Mouse (Mus musculus): Measurements from ENCODE around the gene Ralgds. TPM values are rescaled to one million over a fixed set of nuclear protein-coding genes. Genes with fewer than 3 reads are reported as not detected.

Gene Ralgds
- polyA plus RNA-seq (2012; rRNA removed): 36.6 and 43.4 TPM in 2 replicates

- no peak for TF ChIP-seq POLR2A (IDR thresholded peaks at IDR 0.05; ENCODE audit: low read depth, low read length)
- TF ChIP-seq CTCF (IDR thresholded peaks at IDR 0.05; ENCODE audit: extremely low read depth, insufficient read depth, insufficient read length, insufficient replicate concordance): no peak
- Histone ChIP-seq H3K36me3 (ENCODE audit: control insufficient read depth, insufficient read depth, low read length) (no peaks in the 10 kb centered on the region), H3K27ac (ENCODE audit: insufficient read depth, low read length) (no peak within 1 kb of the TSS; the same call in 1 of the 2 replicates), H3K27me3 (ENCODE audit: control insufficient read depth, insufficient read depth, low read length) (no peaks in the 10 kb centered on the region), H3K4me1 (ENCODE audit: control insufficient read depth, insufficient read depth, insufficient read length) (peaks cover 26% of the 10 kb centered on the region; the same call in 1 of the 2 replicates), H3K4me3 (ENCODE audit: extremely low read depth, insufficient read depth, insufficient read length) (peak within 1 kb of the TSS; percentile 62)
- under 1% methylated on average over 62 of the region's 71 CpGs for WGBS
- DNase-seq (ENCODE audit: low read depth in 1 of 2, low spot score in 2 of 2): peak in 1 of 2 experiments; percentile 54
These were observed at the start of gene Ralgds for GRCm38 (mm10) chr2:28512798-28513401. Gene Ralgds, plus strand, starts transcription at chr2:28513125.

- H3K27ac ChIP-seq (ENCODE audit: insufficient read depth, low read length): no peak overlapping the region
- TF ChIP-seq POLR2A (IDR thresholded peaks at IDR 0.05; ENCODE audit: low read depth, low read length) (no peak), CTCF (IDR thresholded peaks at IDR 0.05; ENCODE audit: extremely low read depth, insufficient read depth, insufficient read length, insufficient replicate concordance) (peak; percentile 49; the same call in 1 of the 2 replicates)
- H3K4me1 ChIP-seq (ENCODE audit: control insufficient read depth, insufficient read depth, insufficient read length): peaks cover 6% of the 10 kb centered on the region; the same call in 1 of the 2 replicates
- WGBS: 72% methylated on average over 3 of the region's 3 CpGs
- no peaks in the 10 kb centered on the region for H3K27me3 ChIP-seq (ENCODE audit: control insufficient read depth, insufficient read depth, low read length)
- no peak overlapping the region for H3K4me3 ChIP-seq (ENCODE audit: extremely low read depth, insufficient read depth, insufficient read length)
- DNase-seq (ENCODE audit: low read depth in 1 of 2, low spot score in 2 of 2): peak; percentile 47 to 63
- H3K36me3 ChIP-seq (ENCODE audit: control insufficient read depth, insufficient read depth, low read length): no peaks in the 10 kb centered on the region
These were observed 49.0 kb upstream of the Ralgds start for GRCm38 (mm10) chr2:28463919-28464318.

DNA sequence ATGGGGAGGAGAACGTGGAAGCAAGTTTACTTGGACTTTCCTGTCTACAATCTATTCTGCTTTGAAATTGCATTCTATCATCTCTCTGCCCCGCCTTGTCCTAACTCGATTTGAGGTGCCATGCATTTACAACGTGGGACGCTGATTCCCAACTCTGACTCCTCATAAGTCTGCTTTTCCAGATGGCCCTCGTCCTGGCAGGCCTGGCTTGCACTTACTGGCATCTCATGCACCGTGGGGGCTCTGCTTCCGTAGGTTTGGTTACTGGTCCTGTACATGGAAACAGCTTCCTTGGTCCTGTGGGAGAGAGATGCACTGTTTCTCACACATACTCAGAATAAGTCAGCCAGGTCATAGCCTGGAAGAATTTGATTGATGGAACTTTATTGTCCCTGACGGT is 48.0 kb upstream of the Ralgds start:
- Histone ChIP-seq H3K4me1 (ENCODE audit: control insufficient read depth, insufficient read depth, insufficient read length) (peaks cover 6% of the 10 kb centered on the region; the same call in 1 of the 2 replicates), H3K27me3 (ENCODE audit: control insufficient read depth, insufficient read depth, low read length) (no peaks in the 10 kb centered on the region), H3K27ac (ENCODE audit: insufficient read depth, low read length) (no peak overlapping the region), H3K4me3 (ENCODE audit: extremely low read depth, insufficient read depth, insufficient read length) (no peak overlapping the region), H3K36me3 (ENCODE audit: control insufficient read depth, insufficient read depth, low read length) (peaks cover 6% of the 10 kb centered on the region)
- TF ChIP-seq POLR2A (IDR thresholded peaks at IDR 0.05; ENCODE audit: low read depth, low read length) (no peak), CTCF (IDR thresholded peaks at IDR 0.05; ENCODE audit: extremely low read depth, insufficient read depth, insufficient read length, insufficient replicate concordance) (no peak)
- no peak for DNase-seq (ENCODE audit: low read depth in 1 of 2, low spot score in 2 of 2)
- WGBS: 85% methylated on average over 9 of the region's 9 CpGs

- peaks cover 8% of the 10 kb centered on the region for H3K36me3 ChIP-seq (ENCODE audit: control insufficient read depth, insufficient read depth, low read length)
- H3K27ac ChIP-seq (ENCODE audit: insufficient read depth, low read length): no peak within 1 kb of the TSS
- no peak within 1 kb of the TSS for H3K4me3 ChIP-seq (ENCODE audit: extremely low read depth, insufficient read depth, insufficient read length)
- 5% methylated on average over 25 of the region's 25 CpGs for WGBS
- peaks cover 6% of the 10 kb centered on the region; the same call in 1 of the 2 replicates for H3K4me1 ChIP-seq (ENCODE audit: control insufficient read depth, insufficient read depth, insufficient read length)
- H3K27me3 ChIP-seq (ENCODE audit: control insufficient read depth, insufficient read depth, low read length): no peaks in the 10 kb centered on the region
- peak; percentile 19 to 50 for DNase-seq (ENCODE audit: low read depth in 1 of 2, low spot score in 2 of 2)
- TF ChIP-seq CTCF (IDR thresholded peaks at IDR 0.05; ENCODE audit: extremely low read depth, insufficient read depth, insufficient read length, insufficient replicate concordance) (no peak), POLR2A (IDR thresholded peaks at IDR 0.05; ENCODE audit: low read depth, low read length) (no peak)
These were observed 46.9 kb upstream of the Ralgds start, which contains the start of gene 1700007K13Rik for GRCm38 (mm10) chr2:28465836-28466518. Gene 1700007K13Rik, minus strand, starts transcription at chr2:28466332.

DNA sequence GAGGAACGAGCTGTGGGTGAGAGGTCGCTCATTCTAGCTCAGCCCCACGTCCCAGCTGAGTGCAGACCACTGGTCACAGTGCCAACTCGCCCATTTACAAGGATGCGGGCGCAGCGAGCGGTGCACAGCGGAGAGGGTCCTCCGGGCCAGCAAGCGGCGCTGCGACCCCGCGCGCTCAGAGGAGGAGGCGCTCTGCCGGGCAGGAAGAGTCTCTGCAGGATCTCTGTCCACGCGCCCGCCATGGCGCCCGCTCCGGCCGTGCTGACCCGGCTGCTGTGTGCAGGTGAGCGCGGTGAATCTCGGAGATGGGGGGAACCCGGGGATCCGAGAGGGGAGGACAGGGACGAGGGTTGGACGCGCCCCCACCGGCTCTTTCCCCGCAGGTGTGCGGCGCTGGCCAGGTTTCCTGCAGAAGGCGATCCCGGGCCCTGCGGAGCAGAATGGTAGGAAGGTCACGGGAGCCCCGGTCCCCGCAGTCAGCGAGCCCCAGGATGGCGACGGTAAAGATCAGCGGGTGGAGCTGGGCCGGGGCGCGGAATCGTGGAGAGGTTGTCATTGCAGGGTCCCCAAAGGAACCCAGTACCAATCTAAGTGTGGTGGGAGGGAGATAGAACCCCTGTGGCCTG is 45.0 kb upstream of the Ralgds start, which contains the start of gene Mrps2:
Gene Mrps2 (plus strand): TSS at position 207 of the 626 bp plus-strand sequence.
- H3K4me1 ChIP-seq (ENCODE audit: control insufficient read depth, insufficient read depth, insufficient read length): peaks cover 6% of the 10 kb centered on the region; the same call in 1 of the 2 replicates
- H3K4me3 ChIP-seq (ENCODE audit: extremely low read depth, insufficient read depth, insufficient read length): peak within 1 kb of the TSS; percentile 83
- peak; percentile 85; the same call in 1 of the 2 replicates for TF ChIP-seq CTCF (IDR thresholded peaks at IDR 0.05; ENCODE audit: extremely low read depth, insufficient read depth, insufficient read length, insufficient replicate concordance)
- peak; percentile 42; the same call in 1 of the 2 replicates for TF ChIP-seq POLR2A (IDR thresholded peaks at IDR 0.05; ENCODE audit: low read depth, low read length)
- H3K27ac ChIP-seq (ENCODE audit: insufficient read depth, low read length): no peak within 1 kb of the TSS
- WGBS: under 1% methylated on average over 52 of the region's 52 CpGs
- no peaks in the 10 kb centered on the region for H3K27me3 ChIP-seq (ENCODE audit: control insufficient read depth, insufficient read depth, low read length)
- DNase-seq (ENCODE audit: low read depth in 1 of 2, low spot score in 2 of 2): peak; percentile 44 to 77
- H3K36me3 ChIP-seq (ENCODE audit: control insufficient read depth, insufficient read depth, low read length): peaks cover 8% of the 10 kb centered on the region

DNA sequence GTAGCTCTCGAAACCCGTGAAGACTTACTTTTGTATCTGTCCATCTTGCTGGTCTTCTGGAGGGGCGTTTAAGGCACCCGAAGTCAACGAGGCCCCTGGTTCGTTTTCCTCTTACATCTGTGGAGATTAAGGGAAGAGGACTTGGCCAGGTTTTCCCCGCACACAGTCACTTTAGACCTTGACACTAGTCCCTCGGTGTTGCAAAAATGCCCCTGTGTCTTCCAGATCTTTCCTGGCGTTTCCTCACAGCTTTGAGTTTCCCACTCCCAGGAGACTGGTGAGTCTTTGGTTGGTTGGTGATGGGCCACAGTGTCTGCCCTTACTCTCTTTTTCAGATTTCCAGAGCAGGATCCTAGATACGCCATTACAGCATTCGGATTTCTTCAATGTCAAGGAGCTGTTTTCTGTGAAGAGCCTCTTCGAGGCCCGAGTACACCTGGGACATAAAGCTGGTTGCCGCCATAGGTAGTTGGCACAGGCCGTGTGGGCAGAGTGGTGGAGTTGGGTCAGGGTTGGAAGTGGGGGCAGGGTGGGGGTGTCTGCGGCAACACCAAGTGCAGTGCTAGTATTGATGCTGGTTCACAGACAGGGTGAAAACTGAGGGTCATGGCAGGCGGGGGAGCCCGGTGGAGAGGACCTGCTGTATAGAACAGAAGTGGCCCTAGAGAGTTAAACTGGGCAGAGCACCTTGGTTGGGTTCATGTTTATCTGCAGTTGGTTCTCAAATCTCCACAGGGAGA is 44.3 kb upstream of the Ralgds start:
- 57% methylated on average over 18 of the region's 18 CpGs for WGBS
- TF ChIP-seq CTCF (IDR thresholded peaks at IDR 0.05; ENCODE audit: extremely low read depth, insufficient read depth, insufficient read length, insufficient replicate concordance): no peak
- TF ChIP-seq POLR2A (IDR thresholded peaks at IDR 0.05; ENCODE audit: low read depth, low read length): no peak
- DNase-seq (ENCODE audit: low read depth in 1 of 2, low spot score in 2 of 2): no peak

More for the DNA sequence above, 44.3 kb upstream of the Ralgds start:
- Histone ChIP-seq H3K36me3 (ENCODE audit: control insufficient read depth, insufficient read depth, low read length) (peaks cover 8% of the 10 kb centered on the region), H3K4me3 (ENCODE audit: extremely low read depth, insufficient read depth, insufficient read length) (peak overlapping the region; percentile 83), H3K4me1 (ENCODE audit: control insufficient read depth, insufficient read depth, insufficient read length) (peaks cover 6% of the 10 kb centered on the region; the same call in 1 of the 2 replicates), H3K27me3 (ENCODE audit: control insufficient read depth, insufficient read depth, low read length) (no peaks in the 10 kb centered on the region), H3K27ac (ENCODE audit: insufficient read depth, low read length) (no peak overlapping the region)

Measured in spleen, adult 2 months (tissue).